Mouse (Mus musculus) cerebellum, adult 2 months (tissue): Measurements from ENCODE around the gene Syngr1.

Experiments
- CTCF ChIP-seq: fragments of 200-500 bp; IDR thresholded peaks from 2 replicates; pipeline ENCODE4 v1.5.1; 2011; ENCODE audit warnings: low read depth, mild to moderate bottlenecking, control low read depth, low read length, moderate library complexity, borderline replicate concordance; ENCODE audit not compliant: insufficient read depth
- POLR2A ChIP-seq: fragments of 200-500 bp; IDR thresholded peaks from 2 replicates; pipeline ENCODE4 v1.6.1; 2011; ENCODE audit warnings: low read length, control low read depth, borderline replicate concordance; ENCODE audit not compliant: insufficient read depth

DNA sequence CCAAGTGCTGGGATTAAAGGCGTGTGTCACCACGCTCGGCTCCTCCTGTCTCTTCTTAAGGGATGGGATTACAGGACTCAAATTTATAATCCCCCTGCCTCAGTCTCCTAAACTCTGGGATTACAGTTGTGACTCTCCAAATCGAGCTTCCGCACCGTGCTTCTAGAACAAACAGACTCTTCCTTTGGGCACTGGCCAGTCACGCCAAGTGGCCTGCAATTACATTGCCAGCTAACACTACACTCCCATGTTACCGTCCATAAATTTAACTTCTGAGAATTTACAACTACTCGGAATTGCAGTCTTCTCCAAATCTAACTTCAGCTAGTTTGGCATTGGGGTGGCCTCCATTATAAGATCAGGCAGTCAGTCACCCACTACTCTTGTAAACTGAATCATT lies 41.3 kb downstream of the Syngr1 start:
- TF ChIP-seq CTCF (no peak), POLR2A (no peak)
